Mouse (Mus musculus) fibroblast of lung, adult 2 months (primary cell): Measurements from ENCODE around the gene Larp4b.

Experiments used
- DNase-seq: peaks from one replicate; pipeline ENCODE4 v3.0.0-alpha.2; 2011; ENCODE audit warnings: low read depth

The Larp4b gene

GRCm38 (mm10) chr13:9125193-9125592 is 31.5 kb downstream of the Larp4b start:
- DNase-seq: no peak

DNA sequence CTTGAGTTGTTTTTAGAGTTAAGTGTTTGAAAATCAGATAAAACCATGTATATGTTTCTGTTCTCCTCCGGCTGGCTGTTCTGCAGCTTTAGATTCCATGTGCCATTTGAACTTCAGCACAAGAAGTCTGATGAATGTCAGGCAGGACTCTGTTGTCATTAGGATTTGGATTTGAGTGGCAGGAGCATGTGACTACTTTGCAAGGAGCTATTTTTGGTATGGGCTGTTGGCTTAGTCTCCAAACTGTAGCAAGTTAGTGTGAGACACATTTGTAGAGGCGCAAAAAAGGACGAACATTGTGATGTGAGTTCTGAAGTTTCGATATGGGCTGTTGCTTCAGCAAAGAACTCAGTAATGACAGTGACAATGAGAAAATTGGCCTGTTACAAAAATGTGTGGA is 34.0 kb downstream of the Larp4b start:
- DNase-seq: no peak

GRCm38 (mm10) chr13:9128707-9129314 is 35.1 kb downstream of the Larp4b start:
- no peak for DNase-seq

GRCm38 (mm10) chr13:9134421-9134820 is 40.7 kb downstream of the Larp4b start:
- no peak for DNase-seq

GRCm38 (mm10) chr13:9136088-9136487 is 42.4 kb downstream of the Larp4b start:
- DNase-seq: no peak

DNA sequence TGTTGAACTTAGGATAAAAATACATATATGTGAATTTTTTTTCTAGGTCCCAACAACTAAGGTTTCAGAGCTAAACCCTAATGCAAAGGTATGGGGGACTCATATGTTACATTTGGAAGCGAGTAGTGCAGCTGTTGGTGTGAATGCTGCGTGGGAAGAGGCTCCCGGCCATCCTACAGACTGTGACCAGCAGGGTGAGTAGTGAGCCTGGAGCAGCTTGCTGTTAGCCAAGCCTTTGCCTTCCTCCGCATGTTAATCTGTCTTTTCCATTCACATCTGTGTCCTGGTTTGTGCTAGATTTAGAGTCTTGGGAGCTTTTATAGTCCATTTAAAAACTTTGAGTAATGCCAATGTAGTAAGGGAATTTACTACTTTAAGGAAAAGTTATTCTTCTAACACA is 43.1 kb downstream of the Larp4b start:
- DNase-seq: no peak

- no peak for DNase-seq
These were observed 45.8 kb downstream of the Larp4b start for GRCm38 (mm10) chr13:9139466-9139991.

DNA sequence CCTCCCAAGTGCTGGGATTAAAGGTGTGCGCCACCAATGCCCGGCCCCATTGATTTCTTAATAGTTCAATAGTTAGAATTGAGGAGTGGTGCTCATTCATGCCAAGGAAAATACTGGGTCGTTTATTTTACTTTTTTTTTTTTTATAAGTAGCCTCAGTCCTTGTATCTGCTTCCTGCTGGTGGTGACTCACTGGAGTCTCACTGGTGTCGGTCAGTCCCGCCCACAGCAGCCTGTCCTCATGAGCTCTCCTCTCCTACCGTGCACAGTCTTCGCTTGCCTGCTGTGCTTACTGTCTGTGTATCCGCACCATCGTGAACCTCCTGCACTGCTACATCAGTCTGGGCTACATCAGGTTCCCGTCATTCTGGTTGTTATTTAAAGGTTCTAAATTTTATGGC is 46.5 kb downstream of the Larp4b start:
- no peak for DNase-seq

DNA sequence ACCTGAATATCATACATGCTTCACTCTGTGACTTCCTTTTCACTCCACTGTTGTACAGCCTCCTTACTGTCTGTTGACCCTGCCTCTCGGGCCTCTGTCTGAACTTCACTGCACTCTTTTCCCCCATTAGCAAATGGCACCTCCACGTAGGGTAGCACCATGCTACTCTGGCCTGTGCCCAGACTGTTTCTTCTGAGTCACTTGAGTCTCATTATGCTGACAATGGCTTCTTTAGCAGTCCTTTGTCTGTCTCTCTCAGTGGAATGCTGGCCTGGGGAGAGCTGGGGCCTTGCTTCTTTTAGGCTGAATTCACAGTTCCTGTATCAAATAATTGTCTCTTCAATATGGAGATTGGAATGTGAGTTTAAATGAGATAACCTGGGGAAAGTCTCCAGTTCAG is 48.7 kb downstream of the Larp4b start:
- no peak for DNase-seq

- DNase-seq: no peak
These were observed 55.1 kb downstream of the Larp4b start for GRCm38 (mm10) chr13:9148830-9149229.

GRCm38 (mm10) chr13:9149473-9150217 is 56.0 kb downstream of the Larp4b start:
- no peak for DNase-seq

DNA sequence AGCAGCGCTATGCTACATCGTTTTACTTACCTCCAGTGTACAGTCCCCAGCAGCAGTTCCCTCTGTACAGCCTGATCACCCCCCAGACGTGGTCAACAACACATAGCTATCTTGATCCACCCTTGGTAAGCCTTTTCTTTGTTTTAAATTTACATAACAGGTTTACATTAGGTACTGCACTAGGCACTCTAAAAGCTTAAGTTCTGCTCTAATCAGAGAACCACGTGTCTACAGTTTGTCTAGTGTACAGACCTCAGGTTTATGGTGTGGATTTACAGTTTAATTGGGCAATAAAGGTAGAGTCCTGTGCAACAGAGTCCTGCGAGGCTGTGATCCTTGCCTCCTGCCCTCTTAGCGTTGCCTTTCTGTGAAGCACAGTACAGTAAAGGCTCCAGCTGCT is 57.4 kb downstream of the Larp4b start:
- no peak for DNase-seq

- DNase-seq: no peak
These were observed 57.9 kb downstream of the Larp4b start for GRCm38 (mm10) chr13:9151619-9152018.

GRCm38 (mm10) chr13:9152267-9152666 is 58.6 kb downstream of the Larp4b start:
- DNase-seq: no peak

GRCm38 (mm10) chr13:9153803-9154202 is 60.1 kb downstream of the Larp4b start:
- DNase-seq: no peak

GRCm38 (mm10) chr13:9159282-9159681 is 65.6 kb downstream of the Larp4b start:
- no peak for DNase-seq

DNA sequence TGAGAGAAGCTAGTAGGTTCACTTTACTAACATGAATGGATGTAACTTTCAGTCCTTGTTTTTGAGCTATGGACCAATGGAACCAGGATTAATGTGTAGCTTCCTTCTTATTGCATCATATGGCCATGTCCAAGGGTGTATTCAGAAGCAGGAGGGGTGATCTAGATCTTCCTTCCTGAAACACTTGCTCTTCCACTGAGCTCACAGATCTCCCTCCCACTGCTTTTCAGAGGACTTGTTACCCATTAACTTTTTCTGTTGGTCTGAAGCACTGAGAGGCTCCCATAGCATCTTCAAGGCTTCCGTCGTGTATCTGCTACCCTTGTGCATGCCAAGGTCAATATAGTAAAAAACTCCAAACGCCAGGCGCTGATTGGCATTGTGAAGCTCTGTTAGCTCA is 69.2 kb downstream of the Larp4b start:
- DNase-seq: no peak

- no peak for DNase-seq
These were observed 74.2 kb downstream of the Larp4b start for GRCm38 (mm10) chr13:9167842-9168241.

DNA sequence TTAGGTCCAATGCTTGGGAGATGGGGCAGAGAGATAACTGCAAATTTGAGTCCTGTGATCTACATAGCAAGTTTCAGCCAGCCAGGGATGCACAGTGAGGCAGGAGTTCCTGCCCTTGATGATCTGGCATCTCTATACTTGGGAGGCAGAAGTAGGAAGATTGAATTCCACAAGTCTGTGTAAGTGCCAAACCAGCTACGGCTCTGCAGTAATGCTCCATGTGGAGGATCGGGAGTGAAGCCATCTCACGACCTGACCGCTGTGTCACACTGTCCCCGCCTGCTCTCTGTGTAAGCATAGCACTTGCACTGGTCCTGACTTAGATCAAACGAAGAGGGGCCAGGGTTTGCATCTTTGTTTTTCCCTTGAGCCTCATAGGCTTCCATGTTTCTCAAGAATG is 75.9 kb downstream of the Larp4b start:
- no peak for DNase-seq

- no peak for DNase-seq
These were observed 77.0 kb downstream of the Larp4b start for GRCm38 (mm10) chr13:9170726-9171125.

DNA sequence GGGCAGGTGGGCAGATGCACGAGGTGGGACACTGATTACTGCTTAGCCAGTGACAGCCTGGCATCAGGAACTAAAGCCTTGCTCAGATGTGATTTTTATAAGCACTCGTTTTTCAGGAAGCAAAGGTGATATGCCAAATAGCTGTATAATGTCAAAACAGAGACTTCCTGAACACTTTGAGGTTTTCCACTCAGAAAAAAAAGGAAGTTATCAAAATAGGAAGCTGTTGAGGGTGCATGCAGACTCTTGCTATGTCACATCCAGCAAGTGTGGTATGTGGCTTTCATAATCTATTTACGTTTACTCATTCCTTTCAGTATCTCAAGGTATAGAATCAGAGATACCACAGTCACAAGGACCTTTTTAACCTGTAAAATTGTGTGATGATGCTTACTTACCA is 79.7 kb downstream of the Larp4b start:
- DNase-seq: no peak

DNA sequence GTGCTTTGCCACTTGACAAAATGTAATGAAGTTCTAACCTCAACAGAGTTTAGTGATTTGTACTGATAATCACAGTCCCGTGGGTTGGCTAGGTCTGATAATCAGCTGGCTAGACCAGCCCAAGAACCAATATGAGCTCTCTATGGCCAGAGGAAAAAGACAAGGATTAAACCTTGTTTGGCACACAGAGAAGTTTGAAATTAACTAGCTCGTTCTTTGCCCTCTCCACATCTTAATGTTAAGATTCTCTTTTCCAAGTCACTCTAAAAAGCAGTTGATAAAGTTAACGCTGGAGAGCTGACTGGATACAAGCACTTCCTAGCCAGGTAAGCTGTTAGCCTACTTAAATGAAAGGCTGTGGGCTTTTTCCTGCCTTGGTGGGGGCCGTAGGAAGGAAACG is 81.5 kb downstream of the Larp4b start:
- DNase-seq: no peak

GRCm38 (mm10) chr13:9178270-9178669 is 84.6 kb downstream of the Larp4b start:
- no peak for DNase-seq

GRCm38 (mm10) chr13:9178718-9179117 is 85.0 kb downstream of the Larp4b start:
- DNase-seq: no peak
